Mouse (Mus musculus) CD4-positive naive resting alpha-beta T cell, adult 76 days (primary cell): Measurements from ENCODE around the gene Gm13279. TPM values are rescaled to one million over a fixed set of nuclear protein-coding genes. Genes with fewer than 3 reads are reported as not detected.

Source experiments
- total RNA-seq: library from RNA; stranded (reverse); gene quantifications from one replicate; pipeline ENCODE4 v1.2.4, GENCODE M21; 2023

The Gm13279 gene
- total RNA-seq, result not detected

DNA sequence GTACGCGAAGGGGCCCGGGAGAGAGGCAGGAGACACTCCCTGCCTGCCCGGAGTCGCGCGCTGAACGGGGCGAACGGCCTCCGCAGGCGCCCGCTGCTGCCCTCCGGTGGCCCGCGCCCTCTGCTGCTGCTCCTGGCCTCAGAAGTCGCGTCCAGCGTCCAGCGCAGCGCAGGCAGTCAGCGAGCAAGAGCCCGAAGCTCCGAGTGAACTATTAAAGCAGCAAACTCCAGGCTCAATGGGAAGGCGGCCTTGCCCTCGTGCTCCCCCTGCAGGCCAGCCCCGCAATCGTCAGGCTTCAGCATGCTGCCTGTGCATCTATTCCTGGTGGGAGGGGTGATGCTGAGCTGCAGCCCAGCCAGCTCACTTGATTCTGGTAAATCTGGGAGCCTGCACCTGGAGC lies at the start of gene Gm13279:
Gm13279 (plus strand) TSS at position 301 of the 400 bp plus-strand sequence.

DNA sequence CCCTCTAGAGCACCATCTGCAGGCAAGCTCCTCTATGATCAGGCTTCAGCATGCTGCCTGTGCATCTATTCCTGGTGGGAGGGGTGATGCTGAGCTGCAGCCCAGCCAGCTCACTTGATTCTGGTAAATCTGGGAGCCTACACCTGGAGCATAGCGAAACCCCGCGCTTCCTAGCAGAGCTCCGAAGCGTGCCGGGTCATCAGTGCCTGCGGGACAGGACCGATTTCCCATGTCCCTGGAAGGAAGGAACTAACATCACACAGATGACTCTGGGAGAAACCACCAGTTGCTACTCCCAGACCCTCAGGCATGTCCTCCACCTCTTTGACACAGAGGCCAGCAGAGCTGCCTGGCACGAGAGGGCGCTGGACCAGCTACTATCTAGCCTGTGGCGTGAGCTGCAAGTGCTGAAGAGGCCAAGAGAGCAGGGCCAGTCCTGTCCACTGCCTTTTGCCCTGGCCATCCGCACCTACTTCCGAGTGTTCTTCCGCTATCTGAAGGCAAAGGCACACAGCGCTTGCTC lies 42.3 kb upstream of the Gm13279 start, which contains the start of gene Gm13271:
Gm13271 (plus strand) TSS at position 51 of the 523 bp plus-strand sequence.

DNA sequence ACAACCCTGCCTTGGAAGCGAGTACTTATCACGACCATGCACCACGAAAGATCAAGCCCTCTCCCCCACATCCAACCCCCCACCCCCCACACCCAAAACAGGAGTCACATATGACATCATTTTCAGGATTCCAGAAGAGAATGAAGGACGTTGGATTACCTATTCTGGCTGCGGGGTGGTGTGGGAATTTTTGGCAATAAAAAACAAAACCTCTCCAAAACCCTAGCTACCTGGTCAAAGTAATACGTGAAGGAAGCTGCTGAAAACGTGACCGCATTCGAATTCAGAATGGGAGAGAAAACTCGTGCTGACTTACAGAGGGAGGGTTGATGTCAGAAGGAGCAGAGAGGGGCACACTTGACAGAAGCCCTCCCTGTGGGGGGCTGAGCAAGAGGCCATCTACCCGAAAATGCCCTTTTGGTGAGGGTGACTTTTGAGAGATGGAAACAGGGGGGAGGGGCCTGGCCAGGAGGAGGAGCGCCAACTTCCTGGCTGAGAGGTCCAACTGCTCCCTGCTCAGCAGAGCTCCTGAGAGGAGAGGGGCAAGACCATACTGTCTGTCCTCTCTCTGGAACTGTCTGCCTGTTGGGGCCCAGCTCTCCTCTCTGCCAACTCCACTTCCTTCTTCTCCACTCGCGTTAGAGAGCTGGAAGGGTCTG lies 37.5 kb upstream of the Gm13279 start, which contains the start of gene Gm13283:
Gm13283 (plus strand) TSS at position 510 of the 659 bp plus-strand sequence.

DNA sequence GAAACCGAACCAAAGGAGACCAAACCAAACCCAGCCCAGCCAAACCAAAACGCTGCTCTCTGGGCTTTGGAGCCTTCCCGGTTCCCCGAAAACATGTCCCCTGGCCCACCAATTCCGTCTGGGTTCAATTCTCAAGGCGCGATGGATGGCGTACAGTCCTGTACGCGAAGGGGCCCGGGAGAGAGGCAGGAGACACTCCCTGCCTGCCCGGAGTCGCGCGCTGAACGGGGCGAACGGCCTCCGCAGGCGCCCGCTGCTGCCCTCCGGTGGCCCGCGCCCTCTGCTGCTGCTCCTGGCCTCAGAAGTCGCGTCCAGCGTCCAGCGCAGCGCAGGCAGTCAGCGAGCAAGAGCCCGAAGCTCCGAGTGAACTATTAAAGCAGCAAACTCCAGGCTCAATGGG lies 23.7 kb upstream of the Gm13279 start, which contains the start of gene Gm13290:
Gm13290 (plus strand) TSS at position 301 of the 400 bp plus-strand sequence.

DNA sequence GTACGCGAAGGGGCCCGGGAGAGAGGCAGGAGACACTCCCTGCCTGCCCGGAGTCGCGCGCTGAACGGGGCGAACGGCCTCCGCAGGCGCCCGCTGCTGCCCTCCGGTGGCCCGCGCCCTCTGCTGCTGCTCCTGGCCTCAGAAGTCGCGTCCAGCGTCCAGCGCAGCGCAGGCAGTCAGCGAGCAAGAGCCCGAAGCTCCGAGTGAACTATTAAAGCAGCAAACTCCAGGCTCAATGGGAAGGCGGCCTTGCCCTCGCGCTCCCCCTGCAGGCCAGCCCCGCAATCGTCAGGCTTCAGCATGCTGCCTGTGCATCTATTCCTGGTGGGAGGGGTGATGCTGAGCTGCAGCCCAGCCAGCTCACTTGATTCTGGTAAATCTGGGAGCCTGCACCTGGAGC lies 20.6 kb upstream of the Gm13279 start, which contains the start of gene Gm13289:
Gm13289 (plus strand) TSS at position 301 of the 400 bp plus-strand sequence.

DNA sequence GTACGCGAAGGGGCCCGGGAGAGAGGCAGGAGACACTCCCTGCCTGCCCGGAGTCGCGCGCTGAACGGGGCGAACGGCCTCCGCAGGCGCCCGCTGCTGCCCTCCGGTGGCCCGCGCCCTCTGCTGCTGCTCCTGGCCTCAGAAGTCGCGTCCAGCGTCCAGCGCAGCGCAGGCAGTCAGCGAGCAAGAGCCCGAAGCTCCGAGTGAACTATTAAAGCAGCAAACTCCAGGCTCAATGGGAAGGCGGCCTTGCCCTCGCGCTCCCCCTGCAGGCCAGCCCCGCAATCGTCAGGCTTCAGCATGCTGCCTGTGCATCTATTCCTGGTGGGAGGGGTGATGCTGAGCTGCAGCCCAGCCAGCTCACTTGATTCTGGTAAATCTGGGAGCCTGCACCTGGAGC lies 17.6 kb upstream of the Gm13279 start, which contains the start of gene Gm13272:
Gm13272 (plus strand) TSS at position 301 of the 400 bp plus-strand sequence.

DNA sequence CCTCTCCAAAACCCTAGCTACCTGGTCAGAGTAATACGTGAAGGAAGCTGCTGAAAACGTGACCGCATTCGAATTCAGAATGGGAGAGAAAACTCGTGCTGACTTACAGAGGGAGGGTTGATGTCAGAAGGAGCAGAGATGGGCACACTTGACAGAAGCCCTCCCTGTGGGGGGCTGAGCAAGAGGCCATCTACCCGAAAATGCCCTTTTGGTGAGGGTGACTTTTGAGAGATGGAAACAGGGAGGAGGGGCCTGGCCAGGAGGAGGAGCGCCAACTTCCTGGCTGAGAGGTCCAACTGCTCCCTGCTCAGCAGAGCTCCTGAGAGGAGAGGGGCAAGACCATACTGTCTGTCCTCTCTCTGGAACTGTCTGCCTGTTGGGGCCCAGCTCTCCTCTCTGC lies 15.4 kb upstream of the Gm13279 start, which contains the start of gene Ifnz:
Ifnz (plus strand) TSS at position 301 of the 400 bp plus-strand sequence.

DNA sequence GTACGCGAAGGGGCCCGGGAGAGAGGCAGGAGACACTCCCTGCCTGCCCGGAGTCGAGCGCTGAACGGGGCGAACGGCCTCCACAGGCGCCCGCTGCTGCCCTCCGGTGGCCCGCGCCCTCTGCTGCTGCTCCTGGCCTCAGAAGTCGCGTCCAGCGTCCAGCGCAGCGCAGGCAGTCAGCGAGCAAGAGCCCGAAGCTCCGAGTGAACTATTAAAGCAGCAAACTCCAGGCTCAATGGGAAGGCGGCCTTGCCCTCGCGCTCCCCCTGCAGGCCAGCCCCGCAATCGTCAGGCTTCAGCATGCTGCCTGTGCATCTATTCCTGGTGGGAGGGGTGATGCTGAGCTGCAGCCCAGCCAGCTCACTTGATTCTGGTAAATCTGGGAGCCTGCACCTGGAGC lies 11.8 kb upstream of the Gm13279 start, which contains the start of gene Gm13276:
Gm13276 (plus strand) TSS at position 301 of the 400 bp plus-strand sequence.

DNA sequence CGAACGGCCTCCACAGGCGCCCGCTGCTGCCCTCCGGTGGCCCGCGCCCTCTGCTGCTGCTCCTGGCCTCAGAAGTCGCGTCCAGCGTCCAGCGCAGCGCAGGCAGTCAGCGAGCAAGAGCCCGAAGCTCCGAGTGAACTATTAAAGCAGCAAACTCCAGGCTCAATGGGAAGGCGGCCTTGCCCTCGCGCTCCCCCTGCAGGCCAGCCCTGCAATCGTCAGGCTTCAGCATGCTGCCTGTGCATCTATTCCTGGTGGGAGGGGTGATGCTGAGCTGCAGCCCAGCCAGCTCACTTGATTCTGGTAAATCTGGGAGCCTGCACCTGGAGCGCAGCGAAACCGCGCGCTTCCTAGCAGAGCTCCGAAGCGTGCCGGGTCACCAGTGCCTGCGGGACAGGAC lies 8.8 kb upstream of the Gm13279 start, which contains the start of gene Gm13277:
Gm13277 (plus strand) TSS at position 231 of the 400 bp plus-strand sequence.

DNA sequence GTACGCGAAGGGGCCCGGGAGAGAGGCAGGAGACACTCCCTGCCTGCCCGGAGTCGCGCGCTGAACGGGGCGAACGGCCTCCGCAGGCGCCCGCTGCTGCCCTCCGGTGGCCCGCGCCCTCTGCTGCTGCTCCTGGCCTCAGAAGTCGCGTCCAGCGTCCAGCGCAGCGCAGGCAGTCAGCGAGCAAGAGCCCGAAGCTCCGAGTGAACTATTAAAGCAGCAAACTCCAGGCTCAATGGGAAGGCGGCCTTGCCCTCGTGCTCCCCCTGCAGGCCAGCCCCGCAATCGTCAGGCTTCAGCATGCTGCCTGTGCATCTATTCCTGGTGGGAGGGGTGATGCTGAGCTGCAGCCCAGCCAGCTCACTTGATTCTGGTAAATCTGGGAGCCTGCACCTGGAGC lies 5.9 kb upstream of the Gm13279 start, which contains the start of gene Gm13278:
Gm13278 (plus strand) TSS at position 301 of the 400 bp plus-strand sequence.

DNA sequence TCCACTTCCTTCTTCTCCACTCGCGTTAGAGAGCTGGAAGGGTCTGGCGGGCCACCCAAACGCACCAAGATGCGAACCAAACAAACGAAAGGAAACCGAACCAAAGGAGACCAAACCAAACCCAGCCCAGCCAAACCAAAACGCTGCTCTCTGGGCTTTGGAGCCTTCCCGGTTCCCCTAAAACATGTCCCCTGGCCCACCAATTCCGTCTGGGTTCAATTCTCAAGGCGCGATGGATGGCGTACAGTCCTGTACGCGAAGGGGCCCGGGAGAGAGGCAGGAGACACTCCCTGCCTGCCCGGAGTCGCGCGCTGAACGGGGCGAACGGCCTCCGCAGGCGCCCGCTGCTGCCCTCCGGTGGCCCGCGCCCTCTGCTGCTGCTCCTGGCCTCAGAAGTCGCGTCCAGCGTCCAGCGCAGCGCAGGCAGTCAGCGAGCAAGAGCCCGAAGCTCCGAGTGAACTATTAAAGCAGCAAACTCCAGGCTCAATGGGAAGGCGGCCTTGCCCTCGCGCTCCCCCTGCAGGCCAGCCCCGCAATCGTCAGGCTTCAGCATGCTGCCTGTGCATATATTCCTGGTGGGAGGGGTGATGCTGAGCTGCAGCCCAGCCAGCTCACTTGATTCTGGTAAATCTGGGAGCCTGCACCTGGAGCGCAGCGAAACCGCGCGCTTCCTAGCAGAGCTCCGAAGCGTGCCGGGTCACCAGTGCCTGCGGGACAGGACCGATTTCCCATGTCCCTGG lies 3.1 kb upstream of the Gm13279 start, which contains the start of gene Gm13275:
Gm13275 (plus strand) TSS at position 552 of the 740 bp plus-strand sequence.

DNA sequence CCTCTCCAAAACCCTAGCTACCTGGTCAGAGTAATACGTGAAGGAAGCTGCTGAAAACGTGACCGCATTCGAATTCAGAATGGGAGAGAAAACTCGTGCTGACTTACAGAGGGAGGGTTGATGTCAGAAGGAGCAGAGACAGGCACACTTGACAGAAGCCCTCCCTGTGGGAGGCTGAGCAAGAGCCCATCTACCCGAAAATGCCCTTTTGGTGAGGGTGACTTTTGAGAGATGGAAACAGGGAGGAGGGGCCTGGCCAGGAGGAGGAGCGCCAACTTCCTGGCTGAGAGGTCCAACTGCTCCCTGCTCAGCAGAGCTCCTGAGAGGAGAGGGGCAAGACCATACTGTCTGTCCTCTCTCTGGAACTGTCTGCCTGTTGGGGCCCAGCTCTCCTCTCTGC lies 2.2 kb downstream of the Gm13279 start, which contains the start of gene Gm13285:
Gm13285 (plus strand) TSS at position 301 of the 400 bp plus-strand sequence.

DNA sequence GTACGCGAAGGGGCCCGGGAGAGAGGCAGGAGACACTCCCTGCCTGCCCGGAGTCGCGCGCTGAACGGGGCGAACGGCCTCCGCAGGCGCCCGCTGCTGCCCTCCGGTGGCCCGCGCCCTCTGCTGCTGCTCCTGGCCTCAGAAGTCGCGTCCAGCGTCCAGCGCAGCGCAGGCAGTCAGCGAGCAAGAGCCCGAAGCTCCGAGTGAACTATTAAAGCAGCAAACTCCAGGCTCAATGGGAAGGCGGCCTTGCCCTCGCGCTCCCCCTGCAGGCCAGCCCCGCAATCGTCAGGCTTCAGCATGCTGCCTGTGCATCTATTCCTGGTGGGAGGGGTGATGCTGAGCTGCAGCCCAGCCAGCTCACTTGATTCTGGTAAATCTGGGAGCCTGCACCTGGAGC lies 5.8 kb downstream of the Gm13279 start, which contains the start of gene Gm13287:
Gm13287 (plus strand) TSS at position 301 of the 400 bp plus-strand sequence.

DNA sequence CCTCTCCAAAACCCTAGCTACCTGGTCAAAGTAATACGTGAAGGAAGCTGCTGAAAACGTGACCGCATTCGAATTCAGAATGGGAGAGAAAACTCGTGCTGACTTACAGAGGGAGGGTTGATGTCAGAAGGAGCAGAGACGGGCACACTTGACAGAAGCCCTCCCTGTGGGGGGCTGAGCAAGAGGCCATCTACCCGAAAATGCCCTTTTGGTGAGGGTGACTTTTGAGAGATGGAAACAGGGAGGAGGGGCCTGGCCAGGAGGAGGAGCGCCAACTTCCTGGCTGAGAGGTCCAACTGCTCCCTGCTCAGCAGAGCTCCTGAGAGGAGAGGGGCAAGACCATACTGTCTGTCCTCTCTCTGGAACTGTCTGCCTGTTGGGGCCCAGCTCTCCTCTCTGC lies 8.0 kb downstream of the Gm13279 start, which contains the start of gene Gm13288:
Gm13288 (plus strand) TSS at position 301 of the 400 bp plus-strand sequence.

DNA sequence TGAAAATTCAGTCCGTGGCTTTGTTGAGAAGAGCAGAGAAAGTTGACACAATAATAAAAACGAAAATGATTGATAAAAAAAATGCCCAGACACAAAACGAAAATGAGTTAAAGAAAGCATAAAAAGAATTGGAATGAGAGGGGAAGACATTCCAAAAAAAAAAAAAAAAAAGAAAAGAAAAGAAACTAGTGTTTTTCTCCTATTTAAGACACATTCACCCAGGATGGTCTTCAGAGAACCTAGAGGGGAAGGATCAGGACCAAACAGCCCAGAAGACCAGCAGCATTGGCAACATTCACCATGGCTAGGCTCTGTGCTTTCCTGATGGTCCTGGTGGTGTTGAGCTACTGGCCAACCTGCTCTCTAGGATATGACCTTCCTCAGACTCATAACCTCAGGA lies 18.7 kb downstream of the Gm13279 start, which contains the start of gene Ifna7:
Ifna7 (plus strand) TSS at position 301 of the 400 bp plus-strand sequence.

DNA sequence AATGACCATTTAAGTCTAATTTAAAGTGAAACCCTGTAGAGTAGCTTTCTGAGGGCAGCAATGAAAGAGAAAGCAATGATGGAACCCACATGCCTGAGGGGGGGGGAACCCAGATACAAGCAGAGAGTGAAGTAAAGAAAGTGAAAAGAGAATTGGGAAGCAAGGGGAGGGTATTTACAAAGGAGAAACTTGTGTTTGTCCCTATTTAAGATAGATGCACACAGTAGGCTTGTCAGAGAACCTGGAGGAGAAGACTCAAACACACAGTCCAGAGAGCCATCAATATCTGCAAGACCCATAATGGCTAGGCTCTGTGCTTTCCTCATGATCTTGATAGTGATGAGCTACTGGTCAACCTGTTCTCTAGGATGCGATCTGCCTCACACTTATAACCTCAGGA lies 22.5 kb downstream of the Gm13279 start, which contains the start of gene Ifna11:
Ifna11 (plus strand) TSS at position 301 of the 400 bp plus-strand sequence.

DNA sequence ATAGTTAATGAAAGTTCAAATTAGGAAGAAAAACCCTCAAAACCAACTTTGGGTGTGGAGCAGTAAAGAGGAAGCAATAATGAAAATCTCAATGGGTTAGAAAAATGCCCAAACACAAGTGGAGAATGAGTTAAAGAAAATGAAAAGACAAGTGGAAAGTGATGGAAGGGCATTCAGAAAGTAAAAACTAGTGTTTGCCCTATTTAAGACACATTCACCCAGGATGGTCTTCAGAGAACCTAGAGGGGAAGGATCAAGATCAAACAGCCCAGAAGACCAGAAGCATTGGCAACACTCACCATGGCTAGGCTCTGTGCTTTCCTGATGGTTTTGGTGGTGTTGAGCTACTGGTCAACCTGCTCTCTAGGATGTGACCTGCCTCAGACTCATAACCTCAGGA lies 29.9 kb downstream of the Gm13279 start, which contains the start of gene Ifna6:
Ifna6 (plus strand) TSS at position 301 of the 400 bp plus-strand sequence.

DNA sequence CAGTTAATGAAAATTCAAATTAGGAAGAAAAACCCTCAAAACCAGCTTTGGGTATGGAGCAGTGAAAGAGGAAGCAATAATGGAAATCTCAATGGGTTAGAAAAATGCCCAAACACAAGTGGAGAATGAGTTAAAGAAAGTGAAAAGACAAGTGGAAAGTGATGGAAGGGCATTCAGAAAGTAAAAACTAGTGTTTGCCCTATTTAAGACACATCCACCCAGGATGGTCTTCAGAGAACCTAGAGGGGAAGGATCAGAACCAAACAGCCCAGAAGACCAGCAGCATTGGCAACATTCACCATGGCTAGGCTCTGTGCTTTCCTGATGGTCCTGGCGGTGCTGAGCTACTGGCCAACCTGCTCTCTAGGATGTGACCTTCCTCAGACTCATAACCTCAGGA lies 38.0 kb downstream of the Gm13279 start, which contains the start of gene Ifna5:
Ifna5 (plus strand) TSS at position 301 of the 400 bp plus-strand sequence.

DNA sequence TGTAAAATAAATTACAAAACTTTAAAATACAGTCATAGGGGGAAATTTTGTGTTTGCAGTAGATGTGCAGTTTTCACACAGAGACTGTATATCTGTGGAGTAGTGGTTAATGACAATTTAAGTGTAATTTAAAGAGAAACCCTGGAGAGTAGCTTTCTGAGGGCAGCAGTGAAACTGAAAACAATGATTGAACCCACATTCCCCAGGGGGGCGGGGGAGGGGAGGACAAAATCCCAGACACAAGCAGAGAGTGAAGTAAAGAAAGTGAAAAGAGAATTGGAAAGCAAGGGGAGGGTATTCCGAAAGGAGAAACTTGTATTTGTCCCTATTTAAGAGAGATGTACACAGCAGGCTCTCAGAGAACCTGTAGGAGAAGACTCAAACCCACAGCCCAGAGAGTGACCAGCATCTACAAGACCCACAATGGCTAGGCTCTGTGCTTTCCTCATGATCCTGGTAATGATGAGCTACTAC lies 44.3 kb downstream of the Gm13279 start, which contains the start of gene Ifna4:
Ifna4 (plus strand) TSS at position 424 of the 474 bp plus-strand sequence.

